Mouse (Mus musculus) embryonic facial prominence, embryonic 10.5 days (tissue): ENCODE data around the gene Kpna6. TPM values are rescaled to one million over a fixed set of nuclear protein-coding genes. Genes with fewer than 3 reads are reported as not detected.

Source experiments
- DNase-seq: peaks from one replicate; pipeline ENCODE4 v3.0.0-alpha.2; 2017; ENCODE audit warnings: low spot score
- H3K27ac ChIP-seq: fragments of 300-500 bp; sonication (generic); replicated peaks from 2 replicates; pipeline ENCODE4 v1.5.1; 2016; ENCODE audit warnings: mild to moderate bottlenecking
- H3K27me3 ChIP-seq: fragments of 300-500 bp; sonication (generic); replicated peaks from 2 replicates; pipeline ENCODE4 v1.6.1; 2016; ENCODE audit warnings: low read depth, mild to moderate bottlenecking; ENCODE audit not compliant: poor library complexity, severe bottlenecking
- H3K36me3 ChIP-seq: fragments of 300-500 bp; sonication (generic); replicated peaks from 2 replicates; pipeline ENCODE4 v1.6.1; 2016; ENCODE audit warnings: mild to moderate bottlenecking, moderate library complexity
- H3K4me1 ChIP-seq: fragments of 300-500 bp; sonication (generic); 2 replicates; pipeline ENCODE4 v1.6.1; 2016
- H3K4me3 ChIP-seq: fragments of 300-500 bp; sonication (generic); 2 replicates; pipeline ENCODE4 v1.5.1; 2016; ENCODE audit warnings: mild to moderate bottlenecking, moderate library complexity
- H3K9me3 ChIP-seq: fragments of 300-500 bp; sonication (generic); 2 replicates; pipeline ENCODE4 v1.6.1; 2016; ENCODE audit warnings: mild to moderate bottlenecking
- WGBS: fragments of 180-500 bp; shearing (Covaris S2); methylation state at CpG from one replicate; pipeline ENCODE4 v1.1.7; 2016; 5-methylcytosine and 5-hydroxymethylcytosine counted together
- microRNA-seq: library from miRNA; unstranded; fragments of <30 nt; microRNA quantifications from one replicate; pipeline ENCODE4, GENCODE M21; 2017
- polyA plus RNA-seq: library from polyadenylated mRNA; unstranded; fragments of >200 nt; fragmentation: Nextera tagmentation; extraction: Ambion mirVana; gene quantifications from 2 replicates; pipeline ENCODE4 v1.2.1, GENCODE M21; 2016

Kpna6 gene
- polyA plus RNA-seq, 1 experiment from 2014 or later, result 14.0 TPM

- 42% methylated on average over 7 of the region's 7 CpGs for WGBS
These were observed 64.0 kb downstream of the Kpna6 start for GRCm38 (mm10) chr4:129608426-129609025.

GRCm38 (mm10) chr4:129600233-129601158, 72.1 kb downstream of the Kpna6 start, which contains the start of the genes Eif3i and Tmem234:
Gene Eif3i (minus strand): TSS chr4:129600648.
Gene Tmem234 (plus strand): TSS chr4:129600668.
- H3K27ac ChIP-seq, result peak within 1 kb of the TSS; percentile 94
- H3K4me3 ChIP-seq, result peak within 1 kb of the TSS; percentile 99
- under 1% methylated on average over 74 of the region's 74 CpGs for WGBS
- H3K36me3 ChIP-seq, result peaks cover 76% of the 10 kb centered on the region
- H3K4me1 ChIP-seq, result peaks cover 30% of the 10 kb centered on the region
- no peaks in the 10 kb centered on the region for H3K27me3 ChIP-seq
- DNase-seq, result peak; percentile 90
- no peaks in the 10 kb centered on the region for H3K9me3 ChIP-seq

More at GRCm38 (mm10) chr4:129608426-129609025, 64.0 kb downstream of the Kpna6 start:
- no peaks in the 10 kb centered on the region for H3K9me3 ChIP-seq
- peaks cover 9% of the 10 kb centered on the region for H3K4me1 ChIP-seq
- no peaks in the 10 kb centered on the region for H3K27me3 ChIP-seq
- H3K4me3 ChIP-seq, result no peak overlapping the region
- H3K27ac ChIP-seq, result no peak overlapping the region
- H3K36me3 ChIP-seq, result peaks cover 70% of the 10 kb centered on the region
- peak; percentile 84 for DNase-seq

Small RNA genes lying within 50 kb of the gene (microRNA-seq; reads per million reads assigned to microRNA genes)
- not detected for gene Mir7016

Other genes with a start within 250 kb of the Kpna6 start
- gene Zbtb8b, start 231.9 kb downstream of the Kpna6 start, polyA plus RNA-seq, result 2.0 and 2.4 TPM in 2 replicates
- gene Bsdc1, start 211.2 kb downstream of the Kpna6 start, polyA plus RNA-seq, result 19.7 and 21.5 TPM in 2 replicates
- not detected in 2 replicates for gene Tssk3, start 181.7 kb downstream of the Kpna6 start, polyA plus RNA-seq
- not detected in 2 replicates for gene Fam229a, start 181.6 kb downstream of the Kpna6 start, polyA plus RNA-seq
- 1,428 and 1,442 TPM in 2 replicates for gene Marcksl1, start 159.2 kb downstream of the Kpna6 start, polyA plus RNA-seq
- 302 and 304 TPM in 2 replicates for gene Hdac1, start 130.1 kb downstream of the Kpna6 start, polyA plus RNA-seq
- gene Lck, start 99.1 kb downstream of the Kpna6 start, polyA plus RNA-seq, result 9.3 and 12.6 TPM in 2 replicates
- 1.9 and 2.0 TPM in 2 replicates for gene Fam167b, start 94.2 kb downstream of the Kpna6 start, polyA plus RNA-seq
- 290 and 302 TPM in 2 replicates for gene Eif3i, start 72.1 kb downstream of the Kpna6 start, polyA plus RNA-seq
- 222 and 226 TPM in 2 replicates for gene Tmem234, start 72.1 kb downstream of the Kpna6 start, polyA plus RNA-seq
- 1.0 and 1.4 TPM in 2 replicates for gene Dcdc2b, start 58.5 kb downstream of the Kpna6 start, polyA plus RNA-seq
- 27.7 and 28.5 TPM in 2 replicates for gene Iqcc, start 53.7 kb downstream of the Kpna6 start, polyA plus RNA-seq
- gene Ccdc28b, start 48.8 kb downstream of the Kpna6 start, polyA plus RNA-seq, result 38.6 and 44.1 TPM in 2 replicates
- 115 and 117 TPM in 2 replicates for gene Txlna, start 31.7 kb downstream of the Kpna6 start, polyA plus RNA-seq
- 14.3 and 14.7 TPM in 2 replicates for gene Tmem39b, start 24.1 kb upstream of the Kpna6 start, polyA plus RNA-seq
- 156 and 166 TPM in 2 replicates for gene Khdrbs1, start 69.5 kb upstream of the Kpna6 start, polyA plus RNA-seq
- 284 and 296 TPM in 2 replicates for gene Ptp4a2, start 138.5 kb upstream of the Kpna6 start, polyA plus RNA-seq